Mouse (Mus musculus): ENCODE results near the gene Trim16.
A peak's percentile ranks its signal among the peaks of the same experiment; 100 is the strongest.

Gene Trim16

GRCm38 (mm10) chr11:62820059-62820541, at the start of gene Trim16:
Gene Trim16 (plus strand): TSS chr11:62820231.
- peak; percentile 34 for DNase-seq (ENCODE audit: extremely low read depth, low read depth, low spot score)

- DNase-seq (ENCODE audit: extremely low read depth, low read depth, low spot score) = no peak
Observed at GRCm38 (mm10) chr11:62776510-62776909, 43.5 kb upstream of the Trim16 start.

- no peak for DNase-seq (ENCODE audit: extremely low read depth, low read depth, low spot score)
Observed at GRCm38 (mm10) chr11:62788935-62789616, 31.0 kb upstream of the Trim16 start, which contains the start of gene Zfp286. Gene Zfp286 (minus strand): TSS chr11:62789462.

- DNase-seq (ENCODE audit: extremely low read depth, low read depth, low spot score) = no peak
Observed at GRCm38 (mm10) chr11:62789617-62789936, 30.5 kb upstream of the Trim16 start.

- no peak for DNase-seq (ENCODE audit: extremely low read depth, low read depth, low spot score)
Observed at GRCm38 (mm10) chr11:62804119-62804518, 15.9 kb upstream of the Trim16 start.

- DNase-seq (ENCODE audit: extremely low read depth, low read depth, low spot score) = no peak
Observed at GRCm38 (mm10) chr11:62807965-62808364, 12.1 kb upstream of the Trim16 start.

- DNase-seq (ENCODE audit: extremely low read depth, low read depth, low spot score) = no peak
Observed at GRCm38 (mm10) chr11:62809201-62809600, 10.8 kb upstream of the Trim16 start.

GRCm38 (mm10) chr11:62812268-62812667, 7.8 kb upstream of the Trim16 start:
- DNase-seq (ENCODE audit: extremely low read depth, low read depth, low spot score) = no peak

GRCm38 (mm10) chr11:62813497-62813896, 6.5 kb upstream of the Trim16 start:
- DNase-seq (ENCODE audit: extremely low read depth, low read depth, low spot score) = no peak

- no peak for DNase-seq (ENCODE audit: extremely low read depth, low read depth, low spot score)
Observed at GRCm38 (mm10) chr11:62813970-62814624, 5.9 kb upstream of the Trim16 start.

- no peak for DNase-seq (ENCODE audit: extremely low read depth, low read depth, low spot score)
Observed at GRCm38 (mm10) chr11:62814625-62815024, 5.4 kb upstream of the Trim16 start.

- DNase-seq (ENCODE audit: extremely low read depth, low read depth, low spot score) = no peak
Observed at GRCm38 (mm10) chr11:62815438-62815837, 4.6 kb upstream of the Trim16 start.

- no peak for DNase-seq (ENCODE audit: extremely low read depth, low read depth, low spot score)
Observed at GRCm38 (mm10) chr11:62816591-62816990, 3.4 kb upstream of the Trim16 start.

- no peak for DNase-seq (ENCODE audit: extremely low read depth, low read depth, low spot score)
Observed at GRCm38 (mm10) chr11:62819059-62819686, 858 bp upstream of the Trim16 start.

- DNase-seq (ENCODE audit: extremely low read depth, low read depth, low spot score) = no peak
Observed at GRCm38 (mm10) chr11:62820661-62821437, 818 bp downstream of the Trim16 start.

- no peak for DNase-seq (ENCODE audit: extremely low read depth, low read depth, low spot score)
Observed at GRCm38 (mm10) chr11:62821893-62822292, 1.9 kb downstream of the Trim16 start.

GRCm38 (mm10) chr11:62824211-62824610, 4.2 kb downstream of the Trim16 start:
- DNase-seq (ENCODE audit: extremely low read depth, low read depth, low spot score) = no peak

GRCm38 (mm10) chr11:62825222-62826105, 5.4 kb downstream of the Trim16 start:
- no peak for DNase-seq (ENCODE audit: extremely low read depth, low read depth, low spot score)

GRCm38 (mm10) chr11:62826106-62826733, 6.2 kb downstream of the Trim16 start:
- DNase-seq (ENCODE audit: extremely low read depth, low read depth, low spot score) = peak; percentile 34

GRCm38 (mm10) chr11:62827135-62827534, 7.1 kb downstream of the Trim16 start:
- DNase-seq (ENCODE audit: extremely low read depth, low read depth, low spot score) = no peak

Measured in fat pad, adult 2 months (tissue).